Mouse (Mus musculus) lung, postnatal 0 days (tissue): ENCODE measurements around the gene Car14.

Experiments used
- CTCF ChIP-seq: IDR thresholded peaks from 2 replicates; pipeline ENCODE4 v1.5.1; 2016; ENCODE audit warnings: antibody characterized with exemption, mild to moderate bottlenecking
- EP300 ChIP-seq: IDR thresholded peaks from 2 replicates; pipeline ENCODE4 v1.6.1; 2016; ENCODE audit warnings: antibody characterized with exemption, mild to moderate bottlenecking, control low read depth

- peak; percentile 36 for TF ChIP-seq CTCF
- TF ChIP-seq EP300: no peak
Measured at GRCm38 (mm10) chr3:95932157-95932556, 27.7 kb upstream of the Car14 start.
